Mouse (Mus musculus): ENCODE results near the gene Ncam1.

Gene Ncam1

GRCm38 (mm10) chr9:49681848-49682469 is 116.8 kb downstream of the Ncam1 start:
- in situ Hi-C loops (cut with MboI; ENCODE audit: unreplicated experiment in 2 of 2): no loop called here

- in situ Hi-C loops (cut with MboI; ENCODE audit: unreplicated experiment in 2 of 2): no loop called here
Measured at GRCm38 (mm10) chr9:49679270-49679669, 119.5 kb downstream of the Ncam1 start.

- in situ Hi-C loops (cut with MboI; ENCODE audit: unreplicated experiment in 2 of 2): no loop called here
Measured at GRCm38 (mm10) chr9:49675696-49676465, 122.8 kb downstream of the Ncam1 start.

GRCm38 (mm10) chr9:49672646-49673199 is 126.0 kb downstream of the Ncam1 start:
- in situ Hi-C loops (cut with MboI; ENCODE audit: unreplicated experiment in 2 of 2): no loop called here

DNA sequence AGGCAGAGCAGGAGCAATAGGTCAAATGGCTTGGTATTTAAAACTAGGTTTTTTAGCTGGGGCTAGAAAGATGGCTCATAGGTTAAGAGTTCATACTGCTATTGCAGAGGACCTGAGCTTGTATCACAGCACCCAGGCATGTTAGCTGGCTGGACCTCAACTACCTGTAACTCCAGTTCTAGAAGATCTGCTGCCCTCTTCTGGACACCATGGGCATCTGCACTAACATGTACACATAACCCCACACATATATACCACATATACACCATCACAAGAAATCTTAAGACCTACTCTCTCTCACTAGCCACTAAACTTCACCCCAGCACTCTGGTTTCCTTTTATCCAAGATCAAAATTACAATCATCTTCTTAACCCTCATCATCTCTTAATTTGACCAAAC is 131.7 kb downstream of the Ncam1 start:
- in situ Hi-C loops (cut with MboI; ENCODE audit: unreplicated experiment in 2 of 2): no loop called here

DNA sequence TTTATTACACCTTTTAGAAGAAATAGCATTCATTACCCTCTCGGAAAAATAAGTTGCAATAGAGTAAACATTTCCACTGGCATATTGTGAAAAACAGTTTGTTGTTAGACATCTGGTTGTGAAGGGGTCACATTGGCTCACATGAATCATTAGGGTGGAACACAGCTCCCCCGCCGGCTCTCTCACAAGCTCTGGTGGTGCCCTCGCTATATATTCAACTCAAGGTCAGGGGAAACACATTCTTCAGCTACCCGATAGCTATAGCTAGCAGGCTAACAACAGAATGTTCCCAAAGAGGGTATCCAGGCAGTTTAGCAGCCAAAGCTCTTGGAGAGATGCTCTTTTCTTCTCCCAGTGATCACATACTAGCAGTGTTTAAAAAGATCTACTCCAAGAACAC is 133.4 kb downstream of the Ncam1 start:
- in situ Hi-C loops (cut with MboI; ENCODE audit: unreplicated experiment in 2 of 2): no loop called here

- in situ Hi-C loops (cut with MboI; ENCODE audit: unreplicated experiment in 2 of 2): no loop called here
Measured at GRCm38 (mm10) chr9:49663927-49664320, 134.8 kb downstream of the Ncam1 start.

GRCm38 (mm10) chr9:49662958-49663926 is 135.5 kb downstream of the Ncam1 start:
- in situ Hi-C loops (cut with MboI; ENCODE audit: unreplicated experiment in 2 of 2): no loop called here

DNA sequence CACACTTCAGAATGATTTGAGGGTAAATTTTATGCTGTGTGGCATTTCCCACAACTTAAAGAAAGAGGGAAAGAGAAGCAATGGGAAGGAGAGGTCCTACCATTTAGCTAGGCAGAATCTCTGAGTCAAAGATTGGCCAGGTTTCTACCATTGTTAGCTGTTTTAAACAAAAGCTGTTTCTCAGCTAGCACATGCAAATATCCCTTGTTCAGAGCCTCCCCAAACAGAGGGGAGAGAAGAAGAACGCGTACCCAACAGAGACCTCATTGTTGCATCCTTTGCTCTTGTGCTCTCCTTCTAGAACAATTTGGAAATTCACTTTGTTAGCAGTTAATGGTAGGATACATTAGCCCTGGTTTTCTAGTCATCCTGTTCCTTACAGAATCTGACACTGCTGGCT is 137.2 kb downstream of the Ncam1 start:
- in situ Hi-C loops (cut with MboI; ENCODE audit: unreplicated experiment in 2 of 2): no loop called here

- in situ Hi-C loops (cut with MboI; ENCODE audit: unreplicated experiment in 2 of 2): no loop called here
Measured at GRCm38 (mm10) chr9:49658381-49658856, 140.3 kb downstream of the Ncam1 start.

- in situ Hi-C loops (cut with MboI; ENCODE audit: unreplicated experiment in 2 of 2): no loop called here
Measured at GRCm38 (mm10) chr9:49654470-49654869, 144.3 kb downstream of the Ncam1 start.

GRCm38 (mm10) chr9:49653478-49654245 is 145.1 kb downstream of the Ncam1 start:
- in situ Hi-C loops (cut with MboI; ENCODE audit: unreplicated experiment in 2 of 2): no loop called here

GRCm38 (mm10) chr9:49644296-49644695 is 154.4 kb downstream of the Ncam1 start:
- in situ Hi-C loops (cut with MboI; ENCODE audit: unreplicated experiment in 2 of 2): no loop called here

DNA sequence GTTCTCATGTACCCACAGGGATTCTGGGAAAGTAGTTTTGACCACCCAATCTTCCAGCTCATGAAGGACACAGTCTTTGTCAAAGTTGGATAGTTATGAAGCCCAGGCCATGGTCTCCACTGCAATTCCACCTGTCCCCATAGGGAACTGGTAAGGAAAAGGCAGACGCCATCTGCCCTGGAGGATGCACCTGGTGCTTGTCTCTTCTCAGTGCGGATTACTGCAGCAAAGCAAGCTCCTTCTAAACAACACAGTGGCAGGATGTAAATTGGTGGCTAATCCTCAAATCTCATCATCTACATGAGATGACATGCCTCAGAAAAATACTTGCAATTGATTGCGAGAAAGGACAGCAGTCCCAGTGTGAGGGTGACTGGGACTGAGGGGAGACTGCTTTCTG is 158.0 kb downstream of the Ncam1 start:
- in situ Hi-C loops (cut with MboI; ENCODE audit: unreplicated experiment in 2 of 2): no loop called here

DNA sequence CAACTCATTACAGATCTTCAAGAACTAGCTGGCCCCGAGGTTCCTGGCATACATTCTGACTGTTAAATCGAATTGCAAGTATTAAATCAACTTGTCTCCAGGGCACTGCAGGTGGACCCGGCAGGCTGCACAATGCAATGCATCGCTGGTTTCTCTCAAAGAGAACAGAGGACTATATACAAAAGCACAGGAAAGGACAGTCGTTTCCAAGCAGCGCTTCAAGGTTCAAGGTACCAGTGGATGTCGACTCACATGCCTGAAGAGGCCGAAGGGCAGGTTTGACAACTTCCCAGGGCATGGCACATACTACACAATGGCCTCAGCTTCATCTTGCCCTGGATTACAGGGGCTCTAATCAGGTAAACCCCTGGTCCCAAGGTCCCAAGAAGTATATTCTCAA is 158.6 kb downstream of the Ncam1 start:
- in situ Hi-C loops (cut with MboI; ENCODE audit: unreplicated experiment in 2 of 2): no loop called here

DNA sequence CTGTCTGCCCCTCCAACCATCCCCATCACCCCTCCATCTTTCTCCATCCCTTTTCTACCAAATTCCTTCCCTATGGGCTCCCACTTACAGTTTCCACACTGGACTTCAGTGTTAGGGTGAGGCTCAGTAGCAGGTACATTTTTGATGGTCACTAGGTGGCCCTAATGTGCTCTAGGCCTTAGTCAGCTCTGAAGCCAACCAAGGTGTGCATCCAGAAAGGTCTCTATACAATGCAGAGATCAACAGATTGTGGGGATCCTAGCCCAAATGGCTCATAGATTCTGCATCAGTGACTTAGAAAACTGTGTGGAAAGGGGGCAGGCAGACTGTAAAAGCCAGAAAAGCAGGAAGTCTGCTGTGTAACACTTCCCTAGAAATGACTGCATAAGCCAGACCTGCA is 160.8 kb downstream of the Ncam1 start:
- in situ Hi-C loops (cut with MboI; ENCODE audit: unreplicated experiment in 2 of 2): no loop called here

GRCm38 (mm10) chr9:49635668-49636326 is 162.9 kb downstream of the Ncam1 start:
- in situ Hi-C loops (cut with MboI; ENCODE audit: unreplicated experiment in 2 of 2): no loop called here

- in situ Hi-C loops (cut with MboI; ENCODE audit: unreplicated experiment in 2 of 2): no loop called here
Measured at GRCm38 (mm10) chr9:49632591-49632990, 166.1 kb downstream of the Ncam1 start.

- in situ Hi-C loops (cut with MboI; ENCODE audit: unreplicated experiment in 2 of 2): no loop called here
Measured at GRCm38 (mm10) chr9:49630336-49630735, 168.4 kb downstream of the Ncam1 start.

Data from v-Abl transformed pro-B cells (cell line).